8 mouse cellular contexts compared by ENCODE assay signal in the genomic region with DNA sequence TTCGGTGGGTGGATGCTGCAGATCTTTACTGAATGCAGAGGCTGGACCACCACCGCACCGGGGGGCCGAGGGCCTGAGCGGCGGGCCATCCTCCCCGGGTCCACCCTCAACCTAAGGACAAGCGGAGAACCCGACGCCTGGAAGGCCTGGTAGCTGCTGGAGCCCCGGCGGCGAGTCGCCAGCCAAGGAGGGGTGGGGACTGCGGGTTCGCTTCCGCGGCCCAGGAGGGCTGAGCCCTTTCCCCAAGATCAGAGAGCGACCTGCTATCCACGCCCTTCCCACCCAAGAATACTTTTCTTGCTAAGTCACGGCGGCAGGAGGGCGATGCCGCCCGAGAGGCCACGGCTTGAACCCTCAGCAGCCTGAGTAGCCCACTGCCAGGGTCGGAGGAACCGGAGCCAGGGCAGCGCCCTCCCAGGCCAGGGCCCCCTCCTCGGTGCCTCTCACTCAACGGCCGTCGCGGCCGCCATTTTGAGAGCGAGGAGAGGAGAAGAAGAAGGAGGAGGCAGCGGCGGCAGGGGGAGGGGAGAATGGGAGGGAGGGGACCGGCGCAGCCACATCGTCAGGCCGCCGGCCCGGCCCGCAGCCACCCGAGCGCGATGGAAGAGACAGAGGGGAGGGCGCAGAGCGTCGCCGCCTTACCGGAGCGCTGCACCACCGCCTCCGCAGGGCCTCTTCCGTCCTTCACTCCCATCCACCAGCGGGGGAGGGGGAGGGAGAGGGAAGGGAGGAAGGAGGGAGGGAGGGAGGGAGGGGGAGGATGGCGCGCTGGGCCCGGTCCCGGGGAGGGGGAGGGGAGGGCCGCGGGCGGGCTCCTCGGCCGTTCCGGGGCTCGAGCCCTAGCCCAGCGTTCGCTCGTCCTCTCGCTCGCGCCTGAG. TPM values are rescaled to one million over a fixed set of nuclear protein-coding genes. Genes with fewer than 3 reads are reported as not detected.
DNase-seq lines count a peak whose midpoint lies in the region; ATAC-seq and TF ChIP-seq lines count a peak whose summit lies in the region.

No protein-coding gene starts in this region.

- no peaks in the 10 kb centered on the region for H3K9me3 ChIP-seq in ES-E14 (ENCODE audit: control insufficient read depth, insufficient read depth, low read depth, low read length)
- no peaks in the 10 kb centered on the region for H3K9me3 ChIP-seq in forebrain, embryonic 16.5 days (ENCODE audit: control insufficient read depth, low read length)
- no peaks in the 10 kb centered on the region for H3K9me3 ChIP-seq in lung, embryonic 15.5 days

- peak overlapping the region; percentile 89 to 99 for H3K4me3 ChIP-seq in ES-E14 (ENCODE audit: insufficient read depth in 1 of 2, low read depth in 1 of 2, low read length in 2 of 2, poor library complexity in 1 of 2, severe bottlenecking in 1 of 2)
- peak overlapping the region; percentile 61 for H3K4me3 ChIP-seq in forebrain, embryonic 16.5 days (replicated peaks; ENCODE audit: low read length)
- peak overlapping the region; percentile 87 for H3K4me3 ChIP-seq in lung, embryonic 15.5 days

- ATAC-seq in forebrain, embryonic 16.5 days = peak; percentile 81
- peak; percentile 87 for ATAC-seq in lung, embryonic 15.5 days (ENCODE audit: borderline replicate concordance, extremely low read depth, low FRiP score, low TSS enrichment)

- peak overlapping the region; percentile 97 for H3K9ac ChIP-seq in ES-E14 (ENCODE audit: insufficient read depth, low read depth, low read length, poor library complexity, severe bottlenecking)
- peak overlapping the region; percentile 97 for H3K9ac ChIP-seq in forebrain, embryonic 16.5 days (replicated peaks; ENCODE audit: low read depth, low read length)
- H3K9ac ChIP-seq in lung, embryonic 15.5 days = peak overlapping the region; percentile 95

- under 1% methylated on average over 49 of the region's 75 CpGs for WGBS in forebrain, embryonic 16.5 days
- WGBS in lung, embryonic 15.5 days = under 1% methylated on average over 59 of the region's 75 CpGs

- no peaks in the 10 kb centered on the region for H3K27me3 ChIP-seq in forebrain, embryonic 16.5 days (replicated peaks; ENCODE audit: control insufficient read depth, insufficient read depth, low read length)
- H3K27me3 ChIP-seq in lung, embryonic 15.5 days = no peaks in the 10 kb centered on the region

- peak; percentile 86 for DNase-seq in ES-E14 (ENCODE audit: low read depth, low spot score)
- peak; percentile 84 for DNase-seq in cerebellum, adult 11-12 months
- peak; percentile 89 for DNase-seq in heart, postnatal 4 days
- DNase-seq in layer of hippocampus, adult 8-10 months (ENCODE audit: low spot score in 2 of 2) = peak; percentile 73 to 74
- DNase-seq in ovary, adult 18-20 months (ENCODE audit: low spot score) = peak; percentile 71
- DNase-seq in thymus, postnatal 0 days (ENCODE audit: low spot score) = peak; percentile 91

- peaks cover 1 to 19% of the 10 kb centered on the region in 2 experiments; a peak in 3 of 4 replicates for H3K4me1 ChIP-seq in ES-E14 (ENCODE audit: control insufficient read depth in 2 of 2, insufficient read depth in 2 of 2, low read length in 2 of 2, poor library complexity in 1 of 2)
- peaks cover 24% of the 10 kb centered on the region for H3K4me1 ChIP-seq in forebrain, embryonic 16.5 days (replicated peaks; ENCODE audit: control insufficient read depth, insufficient read depth, low read length)
- H3K4me1 ChIP-seq in lung, embryonic 15.5 days = peaks cover 28% of the 10 kb centered on the region

- H3K36me3 ChIP-seq in ES-E14 (ENCODE audit: control insufficient read depth, insufficient read depth, low read length, poor library complexity, severe bottlenecking) = no peaks in the 10 kb centered on the region
- no peaks in the 10 kb centered on the region for H3K36me3 ChIP-seq in forebrain, embryonic 16.5 days (ENCODE audit: control insufficient read depth, insufficient read depth)
- no peaks in the 10 kb centered on the region for H3K36me3 ChIP-seq in lung, embryonic 15.5 days

- in situ Hi-C loops in ES-E14 (cut with MboI; ENCODE audit: low sequenced_read_pairs in 2 of 2, unreplicated experiment in 2 of 2) = no loop called here

- peak overlapping the region; percentile 98 for H3K27ac ChIP-seq in ES-E14 (ENCODE audit: insufficient read depth, low read depth, low read length, poor library complexity, severe bottlenecking)
- H3K27ac ChIP-seq in forebrain, embryonic 16.5 days (ENCODE audit: low read length) = peak overlapping the region; percentile 100
- H3K27ac ChIP-seq in lung, embryonic 15.5 days = peak overlapping the region; percentile 99

- peak overlapping the region; percentile 86 for H3K4me2 ChIP-seq in forebrain, embryonic 16.5 days (ENCODE audit: low read length)
- peak overlapping the region; percentile 77 for H3K4me2 ChIP-seq in lung, embryonic 15.5 days

TF ChIP-seq in ES-E14, 5 proteins besides CTCF, POLR2A, EP300 and RAD21:
- peak; percentile 47; the same call in 1 of the 2 replicates for TF ChIP-seq HCFC1 (IDR thresholded peaks at IDR 0.05; ENCODE audit: borderline replicate concordance, insufficient read depth, low read length)
- 0 out of 2 replicates have a peak, but pooled peaks have one; percentile 20 for TF ChIP-seq MAFK (IDR thresholded peaks at IDR 0.05; ENCODE audit: insufficient read depth, low read depth, low read length)
- no peak for TF ChIP-seq ZNF384 (IDR thresholded peaks at IDR 0.05; ENCODE audit: low read depth, low read length)
- TF ChIP-seq ZC3H11A (IDR thresholded peaks at IDR 0.05; ENCODE audit: borderline replicate concordance, low read depth, low read length) = no peak
- TF ChIP-seq CHD2 (IDR thresholded peaks at IDR 0.05; ENCODE audit: low read depth, low read length) = no peak

RNA-seq across cellular contexts. Expression of a gene that starts 0.9 kb away (rescaled TPM):
- 41.8 and 64.6 TPM in 2 replicates for total RNA-seq in ES-E14 (2012; rRNA removed)
- 48.9 and 51.2 TPM in 2 replicates for polyA plus RNA-seq in forebrain, embryonic 16.5 days (2015; fragmentation: Nextera tagmentation; extraction: Ambion mirVana)
- 100 to 1,000 TPM; 265 to 269 TPM for total RNA-seq in heart, postnatal 4 days (2021)
- total RNA-seq in layer of hippocampus, adult 8-10 months (2022) = 100 to 1,000 TPM; 310 to 407 (median 358) TPM
- polyA plus RNA-seq in lung, embryonic 15.5 days (2015; fragmentation: Nextera tagmentation; extraction: Ambion mirVana) = 41.2 and 45.1 TPM in 2 replicates
- 91.7 and 110 TPM in 2 replicates for polyA plus RNA-seq in thymus, postnatal 0 days (2015; fragmentation: Nextera tagmentation; extraction: Ambion mirVana)

RNA-seq across cellular contexts. Expression of a gene that starts 47.0 kb away (rescaled TPM):
- total RNA-seq in ES-E14 (2012; rRNA removed) = 52.5 and 72.7 TPM in 2 replicates
- polyA plus RNA-seq in forebrain, embryonic 16.5 days (2015; fragmentation: Nextera tagmentation; extraction: Ambion mirVana) = 57.5 and 58.7 TPM in 2 replicates
- 10 to 100 TPM; 15.2 to 16.9 TPM for total RNA-seq in heart, postnatal 4 days (2021)
- total RNA-seq in layer of hippocampus, adult 8-10 months (2022) = 10 to 100 TPM; 23.4 to 33.0 (median 30.0) TPM
- polyA plus RNA-seq in lung, embryonic 15.5 days (2015; fragmentation: Nextera tagmentation; extraction: Ambion mirVana) = 48.4 and 50.3 TPM in 2 replicates
- polyA plus RNA-seq in thymus, postnatal 0 days (2015; fragmentation: Nextera tagmentation; extraction: Ambion mirVana) = 30.3 and 34.3 TPM in 2 replicates

Comparison
In these comparisons a context has a peak if more than half of its experiments do, and no peak if none do; other contexts are left out.
1. Peak in every context shown above with its lines: DNase-seq, ATAC-seq, H3K4me3 ChIP-seq and H3K27ac ChIP-seq.